In the genomic region with DNA sequence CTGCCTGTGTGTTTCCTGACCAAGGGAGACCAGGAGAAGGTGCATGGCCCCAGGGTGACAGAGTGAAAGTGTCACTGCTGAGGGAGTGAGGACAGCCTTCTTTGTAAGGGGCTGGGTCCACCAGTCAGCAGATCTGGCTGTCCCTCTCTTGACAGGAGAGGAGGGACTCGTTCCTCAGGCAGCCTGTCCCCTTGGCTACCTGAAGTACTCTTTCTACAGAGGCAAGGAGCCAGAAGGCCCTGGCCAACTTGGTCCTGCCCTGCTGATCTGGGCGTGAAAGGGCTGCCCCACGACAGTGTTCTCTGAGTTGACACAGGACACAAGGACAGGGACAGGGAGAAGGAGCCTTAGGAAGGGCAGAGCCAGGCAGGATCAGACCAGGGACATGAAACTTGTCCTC, we compare ENCODE assay signal across 22 mouse cellular contexts. TPM values are rescaled to one million over a fixed set of nuclear protein-coding genes. Genes with fewer than 3 reads are reported as not detected.
A peak's percentile ranks its signal among the peaks of the same experiment; 100 is the strongest.
DNase-seq lines count a peak whose midpoint lies in the region; ATAC-seq lines count a peak whose summit lies in the region.
"Had no signal": no experiment of that assay in that cellular context is flagged by ENCODE, and none has a peak within 500 bp of the region (broad histone marks: within the 10 kb centered on the region; RNA-seq: fewer than 3 reads in every experiment).

No protein-coding gene starts in this region.

- H3K4me1 ChIP-seq in heart, embryonic 13.5 days, result no peaks in the 10 kb centered on the region
- no peaks in the 10 kb centered on the region for H3K4me1 ChIP-seq in lung, embryonic 16.5 days (replicated peaks; ENCODE audit: control insufficient read depth, insufficient read depth, low read length)
- H3K4me1 ChIP-seq: forebrain, embryonic 10.5 days; forebrain, embryonic 13.5 days; hindbrain, embryonic 12.5 days; hindbrain, embryonic 15.5 days had no signal

- H3K9me3 ChIP-seq in heart, embryonic 13.5 days, result no peaks in the 10 kb centered on the region
- H3K9me3 ChIP-seq in lung, embryonic 16.5 days (ENCODE audit: control insufficient read depth, low read length), result no peaks in the 10 kb centered on the region
- H3K9me3 ChIP-seq: forebrain, embryonic 10.5 days; forebrain, embryonic 13.5 days; heart, embryonic 12.5 days; hindbrain, embryonic 12.5 days; hindbrain, embryonic 15.5 days had no signal

- intact Hi-C loops in heart, postnatal 14 days (cut with DNase I), result no loop called here

- DNase-seq in cerebellum, adult 9-11 months, result peak; percentile 46
- no peak for DNase-seq in heart, postnatal 14 days
- DNase-seq in lung, postnatal 25 days (ENCODE audit: low spot score), result no peak
- DNase-seq: adrenal gland, adult 8-10 months; adrenal gland, postnatal 25 days; cerebellum, adult 18-20 months; cerebellum, adult 9-10 months; gastrocnemius, postnatal 25 days; heart, adult 18-20 months had no signal

- H3K9ac ChIP-seq in heart, embryonic 13.5 days, result peak overlapping the region; percentile 19; the same call in 1 of the 2 replicates
- H3K9ac ChIP-seq in lung, embryonic 16.5 days (ENCODE audit: low read length), result no peak overlapping the region
- H3K9ac ChIP-seq: forebrain, embryonic 13.5 days; heart, embryonic 12.5 days; hindbrain, embryonic 12.5 days; hindbrain, embryonic 15.5 days had no signal

- H3K27ac ChIP-seq in heart, embryonic 13.5 days (replicated peaks), result no peak overlapping the region
- no peak overlapping the region for H3K27ac ChIP-seq in lung, embryonic 16.5 days (ENCODE audit: low read length)
- H3K27ac ChIP-seq: forebrain, embryonic 10.5 days; forebrain, embryonic 13.5 days; hindbrain, embryonic 12.5 days; hindbrain, embryonic 15.5 days had no signal

- H3K4me2 ChIP-seq in heart, embryonic 13.5 days, result no peak overlapping the region
- no peak overlapping the region for H3K4me2 ChIP-seq in lung, embryonic 16.5 days (ENCODE audit: low read depth, low read length)
- H3K4me2 ChIP-seq: forebrain, embryonic 13.5 days; heart, embryonic 12.5 days; hindbrain, embryonic 12.5 days; hindbrain, embryonic 15.5 days had no signal

- H3K27me3 ChIP-seq in heart, embryonic 13.5 days (replicated peaks), result no peaks in the 10 kb centered on the region
- no peaks in the 10 kb centered on the region for H3K27me3 ChIP-seq in lung, embryonic 16.5 days (ENCODE audit: control insufficient read depth, insufficient read depth, low read depth, low read length)
- H3K27me3 ChIP-seq: forebrain, embryonic 13.5 days; heart, embryonic 12.5 days; hindbrain, embryonic 12.5 days; hindbrain, embryonic 15.5 days had no signal

- WGBS in heart, embryonic 13.5 days, result 52% methylated on average over 3 of the region's 3 CpGs
- WGBS in lung, embryonic 16.5 days, result 47% methylated on average over 3 of the region's 3 CpGs

- no peak for ATAC-seq in cerebellum, adult (ENCODE audit: insufficient number of reproducible peaks, low FRiP score, low TSS enrichment)
- no peak for ATAC-seq in heart, embryonic 13.5 days (ENCODE audit: extremely low read depth, insufficient number of reproducible peaks, low FRiP score, low TSS enrichment)
- ATAC-seq in lung, embryonic 16.5 days (ENCODE audit: low read depth), result 0 out of 2 replicates have a peak, but pooled peaks have one; percentile 16
- ATAC-seq: activated CD4-positive, CD25-positive, alpha-beta regulatory T cell, adult 4 months; forebrain, embryonic 13.5 days; forebrain, embryonic 16.5 days had no signal

- no peak overlapping the region for H3K4me3 ChIP-seq in heart, embryonic 13.5 days
- no peak overlapping the region for H3K4me3 ChIP-seq in lung, embryonic 16.5 days (ENCODE audit: low read length)
- H3K4me3 ChIP-seq: forebrain, embryonic 10.5 days; forebrain, embryonic 13.5 days; heart, embryonic 12.5 days; hindbrain, embryonic 12.5 days; hindbrain, embryonic 15.5 days had no signal

- peaks cover 82% of the 10 kb centered on the region for H3K36me3 ChIP-seq in heart, embryonic 13.5 days
- H3K36me3 ChIP-seq in lung, embryonic 16.5 days (ENCODE audit: control insufficient read depth, insufficient read depth, low read length), result peaks cover 23% of the 10 kb centered on the region

RNA-seq across cellular contexts. Expression of gene Exoc7, which starts 10.0 kb away (rescaled TPM):
- 45.0 and 46.0 TPM in 2 replicates for polyA plus RNA-seq in heart, embryonic 13.5 days (2015; fragmentation: Nextera tagmentation; extraction: Ambion mirVana)
- 10 to 100 TPM; 44.3 to 52.3 TPM for total RNA-seq in heart, postnatal 14 days (2021)
- 62.8 and 68.5 TPM in 2 replicates for polyA plus RNA-seq in lung, embryonic 16.5 days (2015; fragmentation: Nextera tagmentation; extraction: Ambion mirVana)

RNA-seq across cellular contexts. Expression of gene Galr2, which starts 16.3 kb away (rescaled TPM):
- not detected in 2 replicates for polyA plus RNA-seq in heart, embryonic 13.5 days (2015; fragmentation: Nextera tagmentation; extraction: Ambion mirVana)
- total RNA-seq in heart, postnatal 14 days (2021), result not detected
- polyA plus RNA-seq in lung, embryonic 16.5 days (2015; fragmentation: Nextera tagmentation; extraction: Ambion mirVana), result 0.21 and 0.25 TPM in 2 replicates
- total RNA-seq: adrenal gland, postnatal 25 days; common myeloid progenitor, adult 5-6 weeks; heart, adult 18-20 months; heart, postnatal 25 days; hematopoietic stem cell, adult 5-6 weeks had no signal
- polyA plus RNA-seq: activated CD4-positive, CD25-positive, alpha-beta regulatory T cell, adult 4 months; heart, embryonic 12.5 days had no signal

RNA-seq across cellular contexts. Expression of gene Srp68, which starts 23.0 kb away (rescaled TPM):
- polyA plus RNA-seq in heart, embryonic 13.5 days (2015; fragmentation: Nextera tagmentation; extraction: Ambion mirVana), result 63.6 and 64.6 TPM in 2 replicates
- 10 to 100 TPM; 54.4 to 55.6 TPM for total RNA-seq in heart, postnatal 14 days (2021)
- 75.3 and 79.2 TPM in 2 replicates for polyA plus RNA-seq in lung, embryonic 16.5 days (2015; fragmentation: Nextera tagmentation; extraction: Ambion mirVana)

RNA-seq across cellular contexts. Expression of gene Foxj1, which starts 38.2 kb away (rescaled TPM):
- 0.09 and 0.14 TPM in 2 replicates for polyA plus RNA-seq in heart, embryonic 13.5 days (2015; fragmentation: Nextera tagmentation; extraction: Ambion mirVana)
- total RNA-seq in heart, postnatal 14 days (2021), result 1 to 10 TPM in 1 of 2 experiments, under 1 TPM in 1; 0.07 to 1.5 TPM
- polyA plus RNA-seq in lung, embryonic 16.5 days (2015; fragmentation: Nextera tagmentation; extraction: Ambion mirVana), result 22.1 and 24.6 TPM in 2 replicates
- total RNA-seq: common myeloid progenitor, adult 5-6 weeks; heart, postnatal 25 days; hematopoietic stem cell, adult 5-6 weeks had no signal
- polyA plus RNA-seq: activated CD4-positive, CD25-positive, alpha-beta regulatory T cell, adult 4 months had no signal

RNA-seq across cellular contexts. Expression of gene Evpl, which starts 59.1 kb away (rescaled TPM):
- polyA plus RNA-seq in heart, embryonic 13.5 days (2015; fragmentation: Nextera tagmentation; extraction: Ambion mirVana), result 0.42 and 0.48 TPM in 2 replicates
- total RNA-seq in heart, postnatal 14 days (2021), result under 1 TPM; 0.83 to 0.93 TPM
- 4.4 and 4.7 TPM in 2 replicates for polyA plus RNA-seq in lung, embryonic 16.5 days (2015; fragmentation: Nextera tagmentation; extraction: Ambion mirVana)
- polyA plus RNA-seq: activated CD4-positive, CD25-positive, alpha-beta regulatory T cell, adult 4 months had no signal
